Mouse (Mus musculus) testis, postnatal 14 days (tissue): ENCODE data around the gene Cyp2c23.

Experiments used
- DNase-seq: peaks from one replicate; pipeline ENCODE4 v3.0.0; 2021; ENCODE audit warnings: low spot score

Gene Cyp2c23

GRCm38 (mm10) chr19:44024921-44025585 is 4.0 kb downstream of the Cyp2c23 start:
- no peak for DNase-seq

GRCm38 (mm10) chr19:44023066-44023465 is 5.9 kb downstream of the Cyp2c23 start:
- no peak for DNase-seq

GRCm38 (mm10) chr19:44021502-44021901 is 7.5 kb downstream of the Cyp2c23 start:
- peak; percentile 17 for DNase-seq

- no peak for DNase-seq
Observed at GRCm38 (mm10) chr19:44019739-44020138, 9.3 kb downstream of the Cyp2c23 start.

- DNase-seq, result no peak
Observed at GRCm38 (mm10) chr19:44013862-44014261, 15.1 kb downstream of the Cyp2c23 start.

GRCm38 (mm10) chr19:44008784-44009183 is 20.2 kb downstream of the Cyp2c23 start:
- no peak for DNase-seq

- no peak for DNase-seq
Observed at GRCm38 (mm10) chr19:44007186-44007585, 21.8 kb downstream of the Cyp2c23 start.

GRCm38 (mm10) chr19:44005025-44005424 is 24.0 kb downstream of the Cyp2c23 start:
- no peak for DNase-seq

GRCm38 (mm10) chr19:44004261-44004660 is 24.7 kb downstream of the Cyp2c23 start:
- no peak for DNase-seq

- no peak for DNase-seq
Observed at GRCm38 (mm10) chr19:44000720-44001119, 28.3 kb downstream of the Cyp2c23 start.

- no peak for DNase-seq
Observed at GRCm38 (mm10) chr19:44000061-44000460, 28.9 kb downstream of the Cyp2c23 start.

GRCm38 (mm10) chr19:43998802-43999527 is 30.0 kb downstream of the Cyp2c23 start:
- no peak for DNase-seq

GRCm38 (mm10) chr19:43998101-43998500 is 30.9 kb downstream of the Cyp2c23 start:
- DNase-seq, result no peak

GRCm38 (mm10) chr19:43995427-43995826 is 33.6 kb downstream of the Cyp2c23 start:
- no peak for DNase-seq

- peak; percentile 50 for DNase-seq
Observed at GRCm38 (mm10) chr19:43992464-43992863, 36.5 kb downstream of the Cyp2c23 start.

- no peak for DNase-seq
Observed at GRCm38 (mm10) chr19:43990362-43990761, 38.6 kb downstream of the Cyp2c23 start.

- no peak for DNase-seq
Observed at GRCm38 (mm10) chr19:43986069-43986794, 42.8 kb downstream of the Cyp2c23 start, which contains the start of gene Cpn1. Gene Cpn1 (minus strand): TSS chr19:43986556.

- DNase-seq, result no peak
Observed at GRCm38 (mm10) chr19:43981992-43982391, 47.0 kb downstream of the Cyp2c23 start.

GRCm38 (mm10) chr19:43980711-43981110 is 48.3 kb downstream of the Cyp2c23 start:
- DNase-seq, result no peak

- no peak for DNase-seq
Observed at GRCm38 (mm10) chr19:43977799-43978198, 51.2 kb downstream of the Cyp2c23 start.

GRCm38 (mm10) chr19:43976661-43977060 is 52.3 kb downstream of the Cyp2c23 start:
- no peak for DNase-seq

- no peak for DNase-seq
Observed at GRCm38 (mm10) chr19:43974221-43974620, 54.8 kb downstream of the Cyp2c23 start.

- no peak for DNase-seq
Observed at GRCm38 (mm10) chr19:43973711-43974110, 55.3 kb downstream of the Cyp2c23 start.
